Mouse (Mus musculus): Measurements from ENCODE around the gene Slc6a5. TPM values are rescaled to one million over a fixed set of nuclear protein-coding genes. Genes with fewer than 3 reads are reported as not detected.
"Not testable (repeated sequence)": the region's sequence is repeated elsewhere in the genome, so short reads cannot be mapped to it uniquely, and the experiment has no call there.

Gene Slc6a5
- total and polyA plus RNA-seq, 3 experiments: 0.02 TPM; not detected in 2

DNA sequence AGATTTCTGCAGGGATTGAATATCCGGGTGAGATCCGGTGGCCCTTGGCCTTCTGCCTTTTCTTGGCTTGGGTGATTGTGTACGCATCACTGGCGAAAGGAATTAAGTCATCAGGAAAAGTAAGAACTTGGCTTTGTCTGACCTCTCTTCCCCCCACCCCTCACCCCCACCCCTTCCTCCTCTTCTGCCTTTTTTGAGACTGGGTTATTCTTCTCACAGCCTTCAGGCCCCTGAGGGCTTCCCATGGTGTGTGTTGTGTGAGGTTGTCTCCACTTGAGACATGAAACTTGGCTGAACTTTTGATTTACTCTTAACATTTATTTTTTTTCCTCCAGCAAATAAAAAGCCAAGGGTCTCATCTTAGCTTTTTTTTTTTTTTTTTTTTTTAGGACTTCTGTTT is 20.1 kb downstream of the Slc6a5 start:
- Histone ChIP-seq H3K79me2 (replicated peaks; ENCODE audit: control insufficient read depth, insufficient read depth, low read length) (no peaks in the 10 kb centered on the region), H3K4me1 (ENCODE audit: control insufficient read depth, insufficient read depth, low read length) (no peaks in the 10 kb centered on the region), H3K36me3 (ENCODE audit: control insufficient read depth, insufficient read depth, low read length) (no peaks in the 10 kb centered on the region), H3K27me3 (ENCODE audit: control insufficient read depth, insufficient read depth, low read length) (no peaks in the 10 kb centered on the region; the same call in 1 of the 2 replicates), H3K9ac (ENCODE audit: low read depth, low read length) (no peak overlapping the region), H3K27ac (no peak overlapping the region), H3K4me3 (no peak overlapping the region)
- WGBS: 52% methylated on average over 4 of the region's 4 CpGs
- TF ChIP-seq EP300 (IDR thresholded peaks at IDR 0.05; ENCODE audit: insufficient read depth, low read depth, low read length) (no peak), CTCF (IDR thresholded peaks at IDR 0.05) (no peak), POLR2A (IDR thresholded peaks at IDR 0.05; ENCODE audit: insufficient read depth, low read depth, low read length) (no peak)
- no peak for DNase-seq
- intact Hi-C loops (cut with DNase I): no loop called here

DNA sequence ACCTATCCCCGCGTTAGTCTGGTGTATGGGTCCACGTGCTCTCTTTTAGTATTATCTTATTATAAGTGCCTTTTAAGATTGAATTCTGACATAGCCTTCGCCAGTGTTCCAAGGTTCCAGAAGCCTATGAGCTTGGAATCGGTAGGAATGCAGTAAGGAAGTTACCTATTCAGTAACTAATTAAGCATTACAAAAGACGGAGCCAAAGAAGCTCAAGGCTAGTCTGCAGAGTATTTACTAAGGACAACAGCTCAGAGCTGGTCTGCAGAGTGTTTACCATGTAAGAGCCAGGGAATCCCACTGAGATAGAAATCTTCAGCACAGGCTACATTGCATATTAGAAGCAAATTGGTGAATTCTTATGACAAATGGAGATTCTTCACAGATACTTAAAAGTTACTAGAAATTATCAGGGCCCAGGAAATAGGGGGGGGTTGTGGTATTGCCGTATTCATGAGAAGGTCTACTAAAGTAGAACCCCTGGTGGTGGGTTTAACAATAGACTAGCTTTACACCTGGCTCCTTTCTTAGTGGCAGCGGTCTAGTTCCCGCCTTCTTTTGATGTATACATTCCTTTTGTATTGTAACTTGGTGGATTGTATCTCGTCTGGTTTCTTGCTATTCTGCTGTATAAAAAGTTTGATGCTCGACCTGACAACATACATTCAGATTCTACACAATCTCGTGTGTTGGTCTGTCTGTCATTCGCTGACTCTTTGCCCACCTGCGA is 23.6 kb downstream of the Slc6a5 start:
- H3K4me1 ChIP-seq (ENCODE audit: control insufficient read depth, insufficient read depth, low read length); DNase-seq; H3K4me3 ChIP-seq; H3K79me2 ChIP-seq (replicated peaks; ENCODE audit: control insufficient read depth, insufficient read depth, low read length); H3K36me3 ChIP-seq (ENCODE audit: control insufficient read depth, insufficient read depth, low read length); H3K27ac ChIP-seq; H3K27me3 ChIP-seq (ENCODE audit: control insufficient read depth, insufficient read depth, low read length); H3K9ac ChIP-seq (ENCODE audit: low read depth, low read length); intact Hi-C loops (cut with DNase I): not testable (repeated sequence)
- 83% methylated on average over 14 of the region's 14 CpGs for WGBS

DNA sequence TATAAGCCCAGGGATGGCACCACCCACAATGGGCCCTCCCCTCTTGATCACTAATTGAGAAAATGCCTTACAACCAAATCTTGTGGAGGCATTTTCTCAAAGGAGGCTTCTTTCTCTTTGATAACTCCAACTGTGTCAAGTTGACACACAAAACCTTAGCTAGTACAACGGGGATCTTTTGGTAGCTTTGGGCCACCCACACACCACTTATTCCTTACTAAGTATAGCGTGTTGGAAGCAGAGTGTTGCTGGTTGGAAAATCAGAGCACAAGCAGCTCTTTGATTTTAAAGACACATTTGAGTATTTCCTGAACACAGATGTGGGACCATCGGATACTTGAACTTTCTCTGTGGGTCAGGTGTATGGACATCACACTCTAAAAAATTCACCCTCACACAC is 26.9 kb downstream of the Slc6a5 start:
- TF ChIP-seq CTCF (IDR thresholded peaks at IDR 0.05) (no peak), POLR2A (IDR thresholded peaks at IDR 0.05; ENCODE audit: insufficient read depth, low read depth, low read length) (no peak), EP300 (IDR thresholded peaks at IDR 0.05; ENCODE audit: insufficient read depth, low read depth, low read length) (no peak)
- DNase-seq: no peak
- intact Hi-C loops (cut with DNase I): no loop called here
- H3K4me3 ChIP-seq: no peak overlapping the region
- no peak overlapping the region for H3K27ac ChIP-seq
- WGBS: 75% methylated on average over 3 of the region's 3 CpGs
- H3K36me3 ChIP-seq (ENCODE audit: control insufficient read depth, insufficient read depth, low read length): no peaks in the 10 kb centered on the region
- no peak overlapping the region for H3K9ac ChIP-seq (ENCODE audit: low read depth, low read length)
- no peaks in the 10 kb centered on the region; the same call in 1 of the 2 replicates for H3K27me3 ChIP-seq (ENCODE audit: control insufficient read depth, insufficient read depth, low read length)
- no peaks in the 10 kb centered on the region for H3K4me1 ChIP-seq (ENCODE audit: control insufficient read depth, insufficient read depth, low read length)
- no peaks in the 10 kb centered on the region for H3K79me2 ChIP-seq (replicated peaks; ENCODE audit: control insufficient read depth, insufficient read depth, low read length)

DNA sequence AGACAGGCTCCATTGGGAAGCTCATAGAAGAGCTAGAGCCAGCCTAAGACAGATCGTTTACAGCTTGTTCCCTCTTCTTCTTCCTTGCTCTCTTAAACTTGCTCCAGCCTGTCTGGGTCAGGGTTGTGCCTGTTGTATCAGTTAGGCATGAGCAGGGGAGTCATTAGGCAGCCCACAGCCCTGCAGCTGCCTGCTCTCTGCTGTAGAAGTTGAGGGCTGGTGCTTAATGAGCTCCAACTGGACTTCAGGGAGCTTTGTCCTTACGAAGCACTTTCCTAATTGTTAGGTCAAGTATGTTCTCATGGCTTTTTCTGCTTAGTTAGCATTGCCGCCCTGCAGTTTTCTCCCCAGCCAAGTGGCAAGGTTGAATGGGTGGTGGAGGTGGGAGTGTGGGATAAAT is 32.1 kb downstream of the Slc6a5 start:
- Histone ChIP-seq H3K4me3 (no peak overlapping the region), H3K27ac (no peak overlapping the region), H3K9ac (ENCODE audit: low read depth, low read length) (no peak overlapping the region), H3K27me3 (ENCODE audit: control insufficient read depth, insufficient read depth, low read length) (no peaks in the 10 kb centered on the region), H3K36me3 (ENCODE audit: control insufficient read depth, insufficient read depth, low read length) (no peaks in the 10 kb centered on the region), H3K79me2 (replicated peaks; ENCODE audit: control insufficient read depth, insufficient read depth, low read length) (no peaks in the 10 kb centered on the region), H3K4me1 (ENCODE audit: control insufficient read depth, insufficient read depth, low read length) (no peaks in the 10 kb centered on the region)
- WGBS: 62% methylated on average over 3 of the region's 3 CpGs
- intact Hi-C loops (cut with DNase I): no loop called here
- no peak for DNase-seq
- no peak for TF ChIP-seq CTCF (IDR thresholded peaks at IDR 0.05)
- no peak for TF ChIP-seq POLR2A (IDR thresholded peaks at IDR 0.05; ENCODE audit: insufficient read depth, low read depth, low read length)
- TF ChIP-seq EP300 (IDR thresholded peaks at IDR 0.05; ENCODE audit: insufficient read depth, low read depth, low read length): no peak

DNA sequence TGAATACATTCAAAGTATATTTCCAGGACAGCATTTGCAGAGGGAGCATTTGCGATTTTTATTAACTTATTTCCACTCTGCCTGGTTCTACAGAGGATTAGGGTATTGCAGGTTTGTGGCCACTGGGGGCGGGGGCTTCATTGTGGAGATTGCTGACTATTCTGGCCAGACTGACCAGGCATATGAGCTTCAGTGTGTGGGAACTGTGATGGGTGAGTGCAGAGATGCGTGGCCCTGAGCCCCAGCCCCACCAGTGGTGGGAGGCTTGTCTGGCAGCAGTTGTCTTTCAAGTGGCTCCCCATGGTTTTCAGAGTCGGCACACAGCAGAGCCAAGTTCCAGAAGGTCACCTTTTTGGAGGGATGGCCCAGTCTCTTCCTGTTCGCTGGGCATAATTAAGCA is 32.5 kb downstream of the Slc6a5 start:
- 52% methylated on average over 5 of the region's 5 CpGs for WGBS
- DNase-seq: no peak
- Histone ChIP-seq H3K9ac (ENCODE audit: low read depth, low read length) (no peak overlapping the region), H3K36me3 (ENCODE audit: control insufficient read depth, insufficient read depth, low read length) (no peaks in the 10 kb centered on the region), H3K27me3 (ENCODE audit: control insufficient read depth, insufficient read depth, low read length) (no peaks in the 10 kb centered on the region), H3K4me3 (no peak overlapping the region), H3K27ac (no peak overlapping the region), H3K4me1 (ENCODE audit: control insufficient read depth, insufficient read depth, low read length) (no peaks in the 10 kb centered on the region), H3K79me2 (replicated peaks; ENCODE audit: control insufficient read depth, insufficient read depth, low read length) (no peaks in the 10 kb centered on the region)
- intact Hi-C loops (cut with DNase I): no loop called here
- TF ChIP-seq EP300 (IDR thresholded peaks at IDR 0.05; ENCODE audit: insufficient read depth, low read depth, low read length) (no peak), CTCF (IDR thresholded peaks at IDR 0.05) (no peak), POLR2A (IDR thresholded peaks at IDR 0.05; ENCODE audit: insufficient read depth, low read depth, low read length) (no peak)

DNA sequence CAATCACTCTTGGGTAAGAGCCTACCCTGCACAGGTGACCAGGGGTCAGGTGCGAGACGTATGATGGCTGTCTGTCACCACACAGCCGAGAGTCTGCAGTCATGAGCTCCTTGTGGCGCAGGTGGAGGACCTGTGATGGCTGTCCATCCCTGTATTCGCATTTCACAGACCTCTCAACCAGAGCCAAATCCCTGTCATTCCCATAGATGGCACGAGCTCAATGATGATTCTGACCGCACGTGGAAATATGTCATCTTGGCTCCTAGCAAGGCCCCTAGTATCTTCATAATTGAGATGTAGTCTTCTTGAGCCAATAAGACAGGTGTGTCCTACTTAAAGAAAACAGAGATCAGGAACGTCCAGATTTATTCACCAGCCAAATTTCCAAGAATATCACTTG is 36.7 kb downstream of the Slc6a5 start:
- WGBS: 77% methylated on average over 9 of the region's 9 CpGs
- TF ChIP-seq CTCF (IDR thresholded peaks at IDR 0.05) (no peak), EP300 (IDR thresholded peaks at IDR 0.05; ENCODE audit: insufficient read depth, low read depth, low read length) (no peak), POLR2A (IDR thresholded peaks at IDR 0.05; ENCODE audit: insufficient read depth, low read depth, low read length) (no peak)

More for the DNA sequence above, 36.7 kb downstream of the Slc6a5 start:
- H3K27ac ChIP-seq: no peak overlapping the region
- intact Hi-C loops (cut with DNase I): no loop called here
- H3K27me3 ChIP-seq (ENCODE audit: control insufficient read depth, insufficient read depth, low read length): no peaks in the 10 kb centered on the region
- no peak overlapping the region for H3K9ac ChIP-seq (ENCODE audit: low read depth, low read length)
- no peaks in the 10 kb centered on the region for H3K4me1 ChIP-seq (ENCODE audit: control insufficient read depth, insufficient read depth, low read length)
- H3K4me3 ChIP-seq: no peak overlapping the region
- H3K36me3 ChIP-seq (ENCODE audit: control insufficient read depth, insufficient read depth, low read length): no peaks in the 10 kb centered on the region
- DNase-seq: no peak
- H3K79me2 ChIP-seq (replicated peaks; ENCODE audit: control insufficient read depth, insufficient read depth, low read length): no peaks in the 10 kb centered on the region
